Mouse (Mus musculus) heart, adult 2 months (tissue): Measurements from ENCODE around the gene Tmed6.

Experiments
- CTCF ChIP-seq: fragments of 200-600 bp; IDR thresholded peaks from 2 replicates; pipeline ENCODE4 v1.8.1; 2022; ENCODE audit warnings: antibody characterized with exemption, mild to moderate bottlenecking, moderate library complexity
- EP300 ChIP-seq: fragments of 200-500 bp; IDR thresholded peaks from 2 replicates; pipeline ENCODE4 v1.6.1; 2011; ENCODE audit warnings: low read depth, low read length, control low read depth; ENCODE audit not compliant: insufficient read depth

DNA sequence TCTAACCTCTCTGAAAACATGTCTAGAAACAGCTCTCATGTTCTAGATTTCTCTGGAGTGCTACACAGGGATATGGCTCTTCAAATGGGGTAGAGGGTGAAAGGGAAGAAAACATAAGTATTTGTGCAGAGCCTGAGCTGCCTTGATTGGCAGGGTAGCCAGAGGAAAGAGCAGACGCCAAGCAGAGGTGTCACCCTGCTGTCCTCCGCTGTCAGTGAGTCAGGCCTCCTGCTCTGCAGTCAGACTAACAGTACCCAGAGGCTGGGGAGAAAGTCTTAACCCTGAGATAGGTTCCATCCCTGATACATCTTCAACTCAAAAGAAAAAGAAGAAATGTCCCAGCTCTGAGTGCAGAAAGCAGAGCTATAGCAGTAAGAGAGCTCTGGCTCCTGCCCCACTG lies 52.8 kb downstream of the Tmed6 start:
- no peak for TF ChIP-seq CTCF
- TF ChIP-seq EP300: no peak
